Mouse (Mus musculus) limb, embryonic 11.5 days (tissue): Measurements from ENCODE around the gene Camsap2. TPM values are rescaled to one million over a fixed set of nuclear protein-coding genes. Genes with fewer than 3 reads are reported as not detected.

Experiments
- ATAC-seq: fragments of 200-750 bp; cut with Nextera tagmentation; 2 replicates; pipeline ENCODE4 v1.8.0; 2017; ENCODE audit warnings: low read depth; ENCODE audit not compliant: insufficient number of reproducible peaks, low FRiP score, low TSS enrichment
- DNase-seq: peaks from one replicate; pipeline ENCODE4 v3.0.0-alpha.2; 2015; ENCODE audit warnings: low spot score
- H3K27ac ChIP-seq: fragments of 300-500 bp; sonication (generic); replicated peaks from 2 replicates; pipeline ENCODE4 v1.5.1; 2014; ENCODE audit warnings: low read depth, mild to moderate bottlenecking, low read length
- H3K27me3 ChIP-seq: fragments of 300-500 bp; sonication (generic); 2 replicates; pipeline ENCODE4 v1.6.1; 2014; ENCODE audit warnings: mild to moderate bottlenecking, low read length, mixed read lengths; ENCODE audit not compliant: control insufficient read depth, insufficient read depth
- H3K36me3 ChIP-seq: fragments of 300-500 bp; sonication (generic); 2 replicates; pipeline ENCODE4 v1.6.1; 2014; ENCODE audit warnings: mild to moderate bottlenecking, low read length, moderate library complexity, mixed read lengths; ENCODE audit not compliant: control insufficient read depth, insufficient read depth
- H3K4me1 ChIP-seq: fragments of 300-500 bp; sonication (generic); 2 replicates; pipeline ENCODE4 v1.6.1; 2014; ENCODE audit warnings: low read length, mixed read lengths; ENCODE audit not compliant: control insufficient read depth, insufficient read depth
- H3K4me2 ChIP-seq: fragments of 300-500 bp; sonication (generic); 2 replicates; pipeline ENCODE4 v1.6.1; 2014; ENCODE audit warnings: low read depth, mild to moderate bottlenecking, moderate library complexity; ENCODE audit not compliant: severe bottlenecking
- H3K4me3 ChIP-seq: fragments of 300-500 bp; sonication (generic); 2 replicates; pipeline ENCODE4 v1.5.1; 2014; ENCODE audit warnings: low read depth, low read length
- H3K9ac ChIP-seq: fragments of 300-500 bp; sonication (generic); 2 replicates; pipeline ENCODE4 v1.6.1; 2014; ENCODE audit warnings: mild to moderate bottlenecking, low read length
- H3K9me3 ChIP-seq: fragments of 300-500 bp; sonication (generic); 2 replicates; pipeline ENCODE4 v1.6.1; 2016; ENCODE audit warnings: low read length; ENCODE audit not compliant: control insufficient read depth
- WGBS: fragments of 180-500 bp; shearing (Covaris S2); extraction: QIAGEN DNeasy Blood & Tissue Kit; methylation state at CpG from one replicate; pipeline ENCODE4 v1.1.7; 2014; 5-methylcytosine and 5-hydroxymethylcytosine counted together
- polyA plus RNA-seq: library from polyadenylated mRNA; unstranded; fragments of >200 nt; fragmentation: Nextera tagmentation; extraction: Ambion mirVana; gene quantifications from 2 replicates; pipeline ENCODE4 v1.2.1, GENCODE M21; 2014

Camsap2 gene
- 20.1 and 20.6 TPM in 2 replicates for polyA plus RNA-seq

- Histone ChIP-seq H3K9me3 (no peaks in the 10 kb centered on the region), H3K4me3 (peak within 1 kb of the TSS; percentile 83), H3K27me3 (no peaks in the 10 kb centered on the region), H3K36me3 (no peaks in the 10 kb centered on the region), H3K4me2 (peak within 1 kb of the TSS; percentile 76), H3K9ac (peak within 1 kb of the TSS; percentile 96), H3K27ac (peak within 1 kb of the TSS; percentile 94), H3K4me1 (peaks cover 3% of the 10 kb centered on the region; the same call in 1 of the 2 replicates)
- WGBS: under 1% methylated on average over 117 of the region's 121 CpGs
- DNase-seq (peak; percentile 94), ATAC-seq (peak; percentile 90)
These were observed at the start of gene Camsap2 for GRCm38 (mm10) chr1:136345454-136346372. TSS of gene Camsap2 (minus strand) at chr1:136346104.

- Histone ChIP-seq H3K9ac (no peak overlapping the region), H3K4me1 (no peaks in the 10 kb centered on the region), H3K27me3 (no peaks in the 10 kb centered on the region), H3K4me2 (no peak overlapping the region), H3K36me3 (no peaks in the 10 kb centered on the region), H3K4me3 (no peak overlapping the region), H3K9me3 (no peaks in the 10 kb centered on the region), H3K27ac (no peak overlapping the region)
- 42% methylated on average over 5 of the region's 5 CpGs for WGBS
- no peak for ATAC-seq
- DNase-seq: no peak
These were observed 49.2 kb upstream of the Camsap2 start for GRCm38 (mm10) chr1:136395073-136395472.

DNA sequence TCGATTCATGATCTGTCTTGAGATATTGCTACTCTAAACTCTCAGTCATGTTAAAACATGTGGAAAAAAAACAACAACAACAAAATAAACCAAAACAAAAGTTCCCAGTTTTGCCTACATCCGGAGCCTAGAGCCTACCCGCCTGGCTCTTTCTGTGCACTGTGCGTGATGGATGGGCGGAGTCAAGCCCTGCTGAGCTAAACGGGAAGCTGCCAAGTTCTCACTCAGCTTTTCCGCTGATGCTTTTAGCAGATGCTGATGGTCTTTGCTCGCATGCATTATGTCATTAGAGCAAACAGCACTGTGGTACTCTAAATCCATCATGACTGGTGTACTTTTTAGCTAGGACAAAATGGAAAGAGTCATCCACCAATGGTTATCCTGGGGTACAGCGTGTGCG lies 48.6 kb upstream of the Camsap2 start:
- H3K9me3 ChIP-seq: no peaks in the 10 kb centered on the region
- 36% methylated on average over 10 of the region's 10 CpGs for WGBS
- DNase-seq (peak; percentile 46), ATAC-seq (no peak)
- no peak overlapping the region for H3K9ac ChIP-seq
- H3K4me1 ChIP-seq: no peaks in the 10 kb centered on the region
- no peak overlapping the region for H3K27ac ChIP-seq
- no peaks in the 10 kb centered on the region for H3K27me3 ChIP-seq
- H3K4me2 ChIP-seq: no peak overlapping the region
- H3K4me3 ChIP-seq: no peak overlapping the region
- no peaks in the 10 kb centered on the region for H3K36me3 ChIP-seq

GRCm38 (mm10) chr1:136386914-136387313 lies 41.0 kb upstream of the Camsap2 start:
- H3K4me1 ChIP-seq: no peaks in the 10 kb centered on the region
- no peaks in the 10 kb centered on the region for H3K9me3 ChIP-seq
- ATAC-seq (no peak), DNase-seq (peak; percentile 32)
- H3K27ac ChIP-seq: no peak overlapping the region
- H3K27me3 ChIP-seq: no peaks in the 10 kb centered on the region
- H3K9ac ChIP-seq: no peak overlapping the region
- 28% methylated on average over 5 of the region's 6 CpGs for WGBS
- H3K4me2 ChIP-seq: no peak overlapping the region
- H3K36me3 ChIP-seq: no peaks in the 10 kb centered on the region
- no peak overlapping the region for H3K4me3 ChIP-seq

DNA sequence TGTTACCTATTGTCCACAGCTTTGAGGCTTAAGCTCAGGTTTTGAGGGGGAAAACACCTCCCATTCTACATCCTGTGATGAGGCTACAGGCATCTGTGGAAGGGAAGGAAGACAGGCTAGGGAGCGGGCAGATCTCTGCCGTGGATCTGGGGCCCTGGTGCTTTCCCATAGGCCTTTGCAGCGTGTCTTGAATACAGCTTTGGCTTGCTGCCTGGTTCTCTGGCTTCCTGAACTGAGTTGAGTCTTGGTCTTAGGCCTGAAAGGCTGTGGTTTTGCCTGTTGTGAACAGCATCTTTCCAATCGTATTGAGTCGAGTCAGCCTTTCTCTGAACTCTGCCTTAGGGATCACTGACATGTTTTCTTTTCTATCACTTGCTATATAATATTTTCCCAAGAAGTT lies 35.7 kb upstream of the Camsap2 start:
- WGBS: 89% methylated on average over 5 of the region's 5 CpGs

GRCm38 (mm10) chr1:136381169-136381568 lies 35.3 kb upstream of the Camsap2 start:
- Histone ChIP-seq H3K36me3 (no peaks in the 10 kb centered on the region), H3K9ac (no peak overlapping the region), H3K27me3 (no peaks in the 10 kb centered on the region), H3K4me1 (no peaks in the 10 kb centered on the region), H3K9me3 (no peaks in the 10 kb centered on the region), H3K27ac (no peak overlapping the region), H3K4me3 (no peak overlapping the region), H3K4me2 (no peak overlapping the region)
- WGBS: 86% methylated on average over 6 of the region's 6 CpGs
- ATAC-seq (no peak), DNase-seq (no peak)

More for the DNA sequence above, 35.7 kb upstream of the Camsap2 start:
- no peaks in the 10 kb centered on the region for H3K9me3 ChIP-seq
- no peak for ATAC-seq
- no peaks in the 10 kb centered on the region for H3K36me3 ChIP-seq
- no peaks in the 10 kb centered on the region for H3K4me1 ChIP-seq
- H3K9ac ChIP-seq: no peak overlapping the region
- no peak overlapping the region for H3K4me2 ChIP-seq
- H3K27ac ChIP-seq: no peak overlapping the region
- DNase-seq: no peak
- H3K4me3 ChIP-seq: no peak overlapping the region
- H3K27me3 ChIP-seq: no peaks in the 10 kb centered on the region

DNA sequence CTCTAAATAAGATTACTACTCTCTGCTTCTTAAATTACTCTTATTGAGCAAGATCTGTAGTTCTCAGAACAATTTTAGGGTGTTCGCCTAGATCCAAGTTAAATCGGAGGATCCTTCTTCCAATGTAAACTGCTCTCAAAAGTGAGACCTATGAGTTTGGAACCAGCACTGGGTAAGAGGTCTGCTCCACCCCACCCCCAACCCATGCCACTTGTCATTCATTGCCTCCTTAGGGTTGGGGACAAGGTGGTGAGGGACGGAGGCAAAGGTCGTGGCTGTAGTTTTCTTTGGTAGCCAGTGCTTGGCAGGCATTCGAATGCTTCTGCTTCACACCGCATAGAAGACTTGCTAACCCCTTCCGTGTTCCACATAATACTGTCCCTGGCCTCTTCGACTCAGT lies 34.7 kb upstream of the Camsap2 start:
- ATAC-seq (no peak), DNase-seq (no peak)
- Histone ChIP-seq H3K36me3 (no peaks in the 10 kb centered on the region), H3K27me3 (no peaks in the 10 kb centered on the region), H3K9ac (no peak overlapping the region), H3K4me2 (no peak overlapping the region), H3K4me1 (no peaks in the 10 kb centered on the region), H3K9me3 (no peaks in the 10 kb centered on the region), H3K27ac (no peak overlapping the region), H3K4me3 (no peak overlapping the region)
- 85% methylated on average over 8 of the region's 8 CpGs for WGBS

- no peak for ATAC-seq
- no peak overlapping the region for H3K9ac ChIP-seq
- no peak overlapping the region for H3K27ac ChIP-seq
- no peaks in the 10 kb centered on the region for H3K36me3 ChIP-seq
- H3K4me2 ChIP-seq: no peak overlapping the region
- WGBS: 86% methylated on average over 4 of the region's 4 CpGs
- H3K9me3 ChIP-seq: no peaks in the 10 kb centered on the region
- H3K27me3 ChIP-seq: no peaks in the 10 kb centered on the region
- H3K4me1 ChIP-seq: no peaks in the 10 kb centered on the region
- no peak for DNase-seq
- H3K4me3 ChIP-seq: no peak overlapping the region
These were observed 34.3 kb upstream of the Camsap2 start for GRCm38 (mm10) chr1:136380161-136380560.
